Mouse (Mus musculus) cortical plate, adult 2 months (tissue): ENCODE results near the gene Kif13a.

ENCODE experiments used
- CTCF ChIP-seq: fragments of 200-500 bp; IDR thresholded peaks from 2 replicates; pipeline ENCODE4 v1.5.1; 2011; ENCODE audit warnings: mild to moderate bottlenecking, control low read depth, low read length; ENCODE audit not compliant: insufficient read depth; ENCODE audit errors: extremely low read depth
- POLR2A ChIP-seq: fragments of 200-500 bp; IDR thresholded peaks from 2 replicates; pipeline ENCODE4 v1.6.1; 2011; ENCODE audit warnings: mild to moderate bottlenecking, low read length, control low read depth; ENCODE audit not compliant: insufficient read depth; ENCODE audit errors: extremely low read depth

DNA sequence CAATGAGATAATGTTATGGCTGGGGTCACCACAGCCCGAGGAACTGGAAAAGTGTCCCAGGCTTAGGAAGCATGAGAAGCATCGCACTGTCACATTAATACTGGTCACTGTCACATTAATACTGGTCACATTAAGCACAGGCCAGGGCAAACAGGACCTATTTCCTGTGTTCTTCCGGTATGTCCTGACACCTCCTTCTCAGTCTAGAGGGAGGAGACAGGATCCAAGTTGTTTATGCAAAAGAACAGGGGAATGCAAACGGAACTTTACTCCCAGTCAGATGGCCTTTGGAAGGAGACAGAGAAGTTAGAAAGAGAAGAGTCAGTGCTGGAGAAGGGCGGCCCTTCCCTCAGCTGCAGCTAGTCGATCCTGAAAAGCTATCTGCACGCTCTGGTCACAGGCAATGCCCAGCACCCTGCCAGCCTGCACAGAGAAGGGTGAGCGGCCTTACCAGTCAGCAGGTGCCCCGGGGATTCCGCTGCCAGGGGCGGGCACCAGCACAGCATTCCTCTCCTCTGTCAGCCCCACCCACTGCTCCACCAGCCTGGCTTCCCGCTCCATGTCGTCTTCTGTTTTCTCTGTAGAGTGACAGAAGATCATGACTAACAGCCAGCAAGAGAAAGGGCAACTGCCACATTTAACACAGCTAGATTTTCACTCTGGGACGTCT, 152.9 kb downstream of the Kif13a start:
- TF ChIP-seq POLR2A = no peak
- TF ChIP-seq CTCF = no peak
